Mouse (Mus musculus) cerebellum, adult 2 months (tissue): Measurements from ENCODE around the gene Olfr1390. TPM values are rescaled to one million over a fixed set of nuclear protein-coding genes. Genes with fewer than 3 reads are reported as not detected.
"Not testable (repeated sequence)": the region's sequence is repeated elsewhere in the genome, so short reads cannot be mapped to it uniquely, and the experiment has no call there.

Experiments used
- DNase-seq, 2 experiments: peaks; one replicate each; pipeline ENCODE4 v3.0.0; 2021
- H3K27ac ChIP-seq: fragments of 200-500 bp; 2 replicates; pipeline ENCODE4 v1.5.1; 2012; ENCODE audit warnings: low read length, control low read depth, inconsistent platforms; ENCODE audit not compliant: insufficient read depth
- H3K27me3 ChIP-seq: fragments of 200-500 bp; 2 replicates; pipeline ENCODE4 v1.6.1; 2012; ENCODE audit warnings: inconsistent platforms, mild to moderate bottlenecking, low read length, moderate library complexity; ENCODE audit not compliant: control insufficient read depth, insufficient read depth
- H3K4me1 ChIP-seq: fragments of 200-500 bp; 2 replicates; pipeline ENCODE4 v1.6.1; 2011; ENCODE audit warnings: low read length; ENCODE audit not compliant: control insufficient read depth, insufficient read depth
- H3K4me3 ChIP-seq: fragments of 200-500 bp; replicated peaks from 2 replicates; pipeline ENCODE3; 2011; ENCODE audit warnings: mild to moderate bottlenecking, low read depth, low read length, control low read depth; ENCODE audit not compliant: insufficient read depth
- CTCF ChIP-seq: fragments of 200-500 bp; IDR thresholded peaks from 2 replicates; pipeline ENCODE4 v1.5.1; 2011; ENCODE audit warnings: low read depth, mild to moderate bottlenecking, control low read depth, low read length, moderate library complexity, borderline replicate concordance; ENCODE audit not compliant: insufficient read depth
- POLR2A ChIP-seq: fragments of 200-500 bp; IDR thresholded peaks from 2 replicates; pipeline ENCODE4 v1.6.1; 2011; ENCODE audit warnings: low read length, control low read depth, borderline replicate concordance; ENCODE audit not compliant: insufficient read depth
- WGBS: fragments of 180-500 bp; shearing (Covaris S2); methylation state at CpG from one replicate; pipeline ENCODE4 v1.1.7; 2018; 5-methylcytosine and 5-hydroxymethylcytosine counted together
- polyA plus RNA-seq: library from polyadenylated mRNA; depleted of rRNA; stranded (reverse); fragments of >200 nt; gene quantifications from 2 replicates; pipeline ENCODE4 v1.2.3, GENCODE M21; 2012; rRNA removed

The Olfr1390 gene
- polyA plus RNA-seq: not detected in 2 replicates

GRCm38 (mm10) chr11:49334888-49335287 is at the start of gene Olfr1390:
Olfr1390 (plus strand) TSS chr11:49335188.
- no peak for DNase-seq
- H3K4me1 ChIP-seq: no peaks in the 10 kb centered on the region
- H3K27ac ChIP-seq: no peak within 1 kb of the TSS
- 84% methylated on average over 1 of the region's 1 CpGs for WGBS
- TF ChIP-seq CTCF: no peak
- no peak for TF ChIP-seq POLR2A
- H3K4me3 ChIP-seq: no peak within 1 kb of the TSS
- no peaks in the 10 kb centered on the region for H3K27me3 ChIP-seq

DNA sequence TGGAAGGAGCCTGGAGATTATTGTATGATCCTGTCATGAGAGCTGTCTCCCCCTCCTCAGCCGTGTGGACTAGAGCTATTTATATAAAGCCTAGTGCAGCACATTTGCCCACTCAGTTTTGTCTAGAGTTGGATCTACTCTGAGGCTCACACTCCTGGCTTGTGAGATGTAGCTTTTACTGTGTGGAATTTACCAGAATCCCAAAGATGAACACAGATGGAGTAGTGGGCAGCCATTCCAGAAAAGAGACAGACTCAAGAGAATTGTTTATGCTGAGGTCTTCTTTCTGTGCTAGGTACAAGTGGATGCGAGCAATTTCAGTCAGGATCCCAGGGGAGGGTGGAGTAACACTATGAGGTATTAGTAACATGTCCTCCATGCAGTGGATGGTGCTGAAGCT is 47.7 kb upstream of the Olfr1390 start:
- H3K27me3 ChIP-seq: no peaks in the 10 kb centered on the region
- 74% methylated on average over 2 of the region's 2 CpGs for WGBS
- no peak overlapping the region for H3K27ac ChIP-seq
- no peak for DNase-seq
- H3K4me1 ChIP-seq: no peaks in the 10 kb centered on the region
- no peak overlapping the region for H3K4me3 ChIP-seq
- no peak for TF ChIP-seq CTCF
- TF ChIP-seq POLR2A: no peak

GRCm38 (mm10) chr11:49292777-49293176 is 42.2 kb upstream of the Olfr1390 start:
- no peaks in the 10 kb centered on the region for H3K27me3 ChIP-seq
- 39% methylated on average over 3 of the region's 3 CpGs for WGBS
- H3K4me3 ChIP-seq: no peak overlapping the region
- no peak overlapping the region for H3K27ac ChIP-seq
- no peak for DNase-seq
- no peaks in the 10 kb centered on the region for H3K4me1 ChIP-seq
- TF ChIP-seq POLR2A (no peak), CTCF (no peak)

GRCm38 (mm10) chr11:49304441-49304840 is 30.5 kb upstream of the Olfr1390 start, which contains the start of gene Olfr10:
Olfr10 (plus strand) TSS chr11:49304741.
- H3K4me3 ChIP-seq: no peak within 1 kb of the TSS
- no peaks in the 10 kb centered on the region for H3K27me3 ChIP-seq
- no peak within 1 kb of the TSS for H3K27ac ChIP-seq
- TF ChIP-seq CTCF: no peak
- TF ChIP-seq POLR2A: no peak
- DNase-seq: no peak
- H3K4me1 ChIP-seq: no peaks in the 10 kb centered on the region

DNA sequence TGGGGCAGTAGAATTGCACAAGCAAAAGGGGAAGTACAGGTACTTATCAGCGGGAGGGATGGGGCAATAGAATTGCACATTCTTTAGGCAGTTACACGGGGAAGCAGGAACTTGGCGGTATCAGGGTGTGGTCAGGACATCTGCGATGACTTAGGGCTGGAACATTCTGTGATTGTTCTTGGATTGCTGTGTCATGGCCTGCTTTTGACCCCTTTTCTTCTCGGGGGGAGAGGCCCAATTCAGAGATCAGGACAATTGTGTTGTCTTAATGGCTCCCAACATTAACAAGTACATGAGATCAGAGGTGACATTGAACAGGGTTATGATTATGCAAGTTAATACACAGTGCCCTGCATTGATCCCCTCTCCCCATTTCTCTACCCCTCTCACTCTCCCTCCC is 26.4 kb upstream of the Olfr1390 start:
- 80% methylated on average over 5 of the region's 5 CpGs for WGBS
- H3K27me3 ChIP-seq, DNase-seq, H3K27ac ChIP-seq, H3K4me1 ChIP-seq, H3K4me3 ChIP-seq: not testable (repeated sequence)

DNA sequence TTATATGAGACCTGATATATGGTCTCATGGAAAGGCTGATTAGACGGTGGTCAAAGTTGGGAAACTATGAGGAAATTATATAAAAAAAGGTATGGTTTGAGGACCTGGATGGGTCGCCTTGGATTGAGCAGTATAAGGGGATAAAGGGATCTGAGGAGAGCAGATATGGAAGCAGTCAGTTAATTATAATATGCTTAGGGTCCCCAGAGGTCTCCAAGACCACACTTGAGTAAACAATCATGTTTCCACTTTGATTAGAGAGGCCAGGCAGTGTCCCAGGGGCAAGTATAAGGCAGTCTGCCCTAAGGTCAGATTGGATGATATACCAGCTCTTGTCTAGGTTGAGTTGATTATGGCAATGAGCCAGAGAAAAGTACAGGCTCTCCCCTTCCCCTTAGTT is 12.5 kb upstream of the Olfr1390 start, which contains the start of gene Olfr1391:
TSS of gene Olfr1391 (plus strand) at position 301 of the 400 bp plus-strand sequence.
- Histone ChIP-seq H3K4me1 (no peaks in the 10 kb centered on the region), H3K27me3 (no peaks in the 10 kb centered on the region), H3K4me3 (no peak within 1 kb of the TSS), H3K27ac (no peak within 1 kb of the TSS)
- 83% methylated on average over 2 of the region's 2 CpGs for WGBS
- no peak for TF ChIP-seq CTCF
- TF ChIP-seq POLR2A: no peak
- DNase-seq: no peak

DNA sequence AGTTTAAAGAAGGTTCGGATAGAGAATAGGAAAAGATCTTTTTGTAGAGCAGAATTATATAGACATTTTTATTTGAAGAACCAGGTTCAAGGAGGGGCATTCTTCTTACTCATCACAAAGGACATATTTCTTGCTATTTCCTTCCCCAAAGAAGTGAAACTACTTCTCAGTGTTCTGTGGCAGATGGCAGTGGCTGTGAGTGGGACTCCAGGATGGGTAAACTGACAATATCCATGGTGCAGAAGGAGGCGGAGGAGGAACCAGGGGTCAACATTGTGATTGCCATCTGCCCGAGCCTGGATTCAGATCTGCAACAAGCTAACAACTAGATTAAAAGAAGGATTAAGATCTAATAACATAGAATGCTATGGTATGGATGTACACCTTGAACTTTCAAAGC is 8.3 kb upstream of the Olfr1390 start:
- no peaks in the 10 kb centered on the region for H3K4me1 ChIP-seq
- no peak overlapping the region for H3K4me3 ChIP-seq
- H3K27me3 ChIP-seq: no peaks in the 10 kb centered on the region
- no peak for TF ChIP-seq POLR2A
- WGBS: 79% methylated on average over 3 of the region's 3 CpGs
- no peak for DNase-seq
- H3K27ac ChIP-seq: no peak overlapping the region

- Histone ChIP-seq H3K4me1 (no peaks in the 10 kb centered on the region), H3K4me3 (no peak overlapping the region), H3K27me3 (no peaks in the 10 kb centered on the region), H3K27ac (no peak overlapping the region)
- DNase-seq: no peak
- TF ChIP-seq POLR2A (no peak), CTCF (no peak)
- WGBS: 81% methylated on average over 1 of the region's 1 CpGs
Measured at GRCm38 (mm10) chr11:49329686-49330085, 5.3 kb upstream of the Olfr1390 start.

- Histone ChIP-seq H3K4me3 (no peak overlapping the region), H3K4me1 (no peaks in the 10 kb centered on the region), H3K27me3 (no peaks in the 10 kb centered on the region), H3K27ac (no peak overlapping the region)
- no peak for TF ChIP-seq POLR2A
- TF ChIP-seq CTCF: no peak
- DNase-seq: no peak
- WGBS: 63% methylated on average over 4 of the region's 4 CpGs
Measured at GRCm38 (mm10) chr11:49337150-49337832, 2.3 kb downstream of the Olfr1390 start.
